Mouse (Mus musculus): ENCODE data around the gene Dclk1.

Gene Dclk1

DNA sequence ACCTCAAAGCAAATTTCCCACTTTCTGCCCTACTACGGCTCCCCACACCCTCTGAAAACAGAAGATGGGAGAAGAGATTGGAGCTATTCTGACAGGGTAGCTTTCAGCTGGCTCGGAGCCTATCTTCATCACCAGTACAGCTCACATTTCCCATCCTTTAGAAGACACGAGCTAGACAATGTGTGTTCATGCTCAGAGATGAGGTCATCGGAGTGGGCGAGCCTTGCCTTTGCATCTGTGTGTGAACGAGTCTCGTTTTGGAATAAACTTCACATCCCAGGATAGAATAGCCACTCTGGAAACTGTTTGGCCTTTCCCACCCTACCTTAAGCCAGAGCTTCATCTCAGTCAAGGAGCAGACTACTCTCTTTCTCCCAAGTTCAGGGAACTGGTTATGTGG is 95.5 kb downstream of the Dclk1 start:
- DNase-seq, result no peak

GRCm38 (mm10) chr3:55342445-55342844 is 100.3 kb downstream of the Dclk1 start:
- DNase-seq, result no peak

DNA sequence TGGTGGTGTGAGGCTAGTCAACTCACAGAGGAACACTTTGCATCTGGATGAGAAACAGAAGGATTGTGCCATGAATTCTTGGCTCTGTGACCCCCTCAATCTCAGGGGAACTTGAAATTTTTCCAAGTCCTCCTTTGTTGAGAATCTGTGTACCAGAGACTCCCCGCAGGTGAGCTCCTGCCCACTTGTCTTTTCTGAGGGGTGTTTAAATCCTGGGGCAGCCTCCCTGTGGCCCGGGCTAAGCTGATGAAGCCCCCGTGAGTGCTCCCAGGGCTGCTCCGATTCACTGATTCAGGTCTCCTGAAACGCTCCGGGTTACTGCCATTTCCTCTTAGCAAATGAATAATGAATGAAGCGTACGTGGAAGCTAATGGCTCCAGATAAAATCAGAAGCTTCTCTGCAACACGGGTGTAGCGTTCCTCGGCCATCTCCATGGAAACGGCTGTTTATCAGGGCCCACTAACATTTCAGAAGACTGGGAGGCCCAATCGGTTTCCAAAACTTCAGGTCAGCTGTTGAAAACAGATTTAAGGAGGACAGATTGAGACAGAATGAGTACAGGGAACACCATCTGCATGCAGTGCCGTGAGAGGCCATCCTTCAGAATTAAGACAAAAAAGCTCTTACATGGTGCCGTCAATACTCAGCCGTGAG is 105.3 kb downstream of the Dclk1 start:
- DNase-seq, result no peak

DNA sequence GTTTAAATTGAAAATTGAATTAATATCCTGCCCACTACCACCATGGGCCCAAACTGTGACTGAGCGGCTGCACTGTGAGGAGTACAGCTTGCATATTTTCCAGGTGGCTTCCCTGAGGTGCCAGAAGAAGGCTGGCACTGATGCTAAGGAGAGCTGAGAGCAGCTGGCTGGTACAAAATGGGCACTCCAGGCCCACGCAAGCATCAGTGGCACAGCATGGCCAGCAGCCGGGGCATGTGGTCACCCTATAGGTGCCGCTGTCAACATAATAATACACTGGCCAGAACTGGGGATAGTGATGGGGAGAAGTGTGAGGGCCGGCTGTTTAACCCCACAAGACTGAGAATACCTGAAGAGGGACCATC is 105.8 kb downstream of the Dclk1 start:
- no peak for DNase-seq

DNA sequence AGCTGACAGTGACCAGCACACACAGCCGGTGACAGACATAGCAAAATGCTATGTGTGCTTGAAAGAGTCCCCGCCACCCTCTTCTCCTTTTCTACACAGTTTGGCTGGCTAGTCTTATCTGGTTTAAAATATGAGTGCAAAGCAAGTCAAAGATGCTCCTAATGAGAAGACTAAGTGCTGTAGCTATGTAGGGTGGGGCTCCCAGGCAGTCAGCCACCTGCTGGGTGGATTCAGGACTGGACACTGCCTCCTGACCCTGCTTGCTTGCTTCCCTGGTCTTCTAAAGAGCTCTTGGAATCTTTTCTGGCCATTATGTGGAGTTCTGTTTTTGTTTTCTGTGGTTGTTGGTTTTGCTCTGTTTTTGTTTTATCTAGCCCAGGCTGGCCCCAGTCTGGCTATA is 108.0 kb downstream of the Dclk1 start:
- DNase-seq, result no peak

DNA sequence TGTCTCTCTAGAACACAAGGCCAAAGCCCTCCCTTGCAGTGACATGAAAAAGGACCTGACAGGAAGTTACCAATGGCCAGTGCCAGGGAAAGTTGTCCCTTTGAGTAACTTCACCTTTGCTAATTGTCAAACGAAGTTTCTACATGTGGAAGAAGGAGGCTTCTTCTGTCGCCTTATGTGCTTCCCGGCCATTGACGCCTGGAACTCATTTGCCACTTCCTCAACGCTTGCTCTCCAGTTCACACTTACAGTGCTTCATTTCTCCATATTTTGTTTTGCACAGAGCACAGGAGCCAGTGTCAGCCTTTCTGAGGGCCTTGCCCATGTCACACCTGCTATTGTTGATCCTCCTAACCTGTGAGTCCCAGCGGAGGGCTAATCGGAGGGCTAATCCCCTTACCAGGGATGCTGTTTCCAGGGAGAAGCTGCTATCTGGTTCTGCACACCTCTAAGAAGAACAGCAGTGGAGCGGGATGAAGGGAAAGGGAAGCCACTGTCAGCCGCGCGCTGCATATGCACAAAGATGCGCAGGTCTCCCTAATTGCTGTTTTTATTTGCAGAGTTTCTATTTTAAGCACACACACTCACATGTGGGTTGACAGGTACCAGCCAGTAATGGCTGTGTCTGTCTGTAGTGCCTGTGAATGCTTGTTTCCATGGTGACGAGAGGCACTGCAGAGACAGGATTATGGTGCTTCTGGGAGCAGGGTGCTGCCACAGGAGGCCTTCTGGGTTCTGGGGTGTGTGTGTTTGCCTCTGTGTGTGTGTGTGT is 109.3 kb downstream of the Dclk1 start:
- DNase-seq, result no peak

DNA sequence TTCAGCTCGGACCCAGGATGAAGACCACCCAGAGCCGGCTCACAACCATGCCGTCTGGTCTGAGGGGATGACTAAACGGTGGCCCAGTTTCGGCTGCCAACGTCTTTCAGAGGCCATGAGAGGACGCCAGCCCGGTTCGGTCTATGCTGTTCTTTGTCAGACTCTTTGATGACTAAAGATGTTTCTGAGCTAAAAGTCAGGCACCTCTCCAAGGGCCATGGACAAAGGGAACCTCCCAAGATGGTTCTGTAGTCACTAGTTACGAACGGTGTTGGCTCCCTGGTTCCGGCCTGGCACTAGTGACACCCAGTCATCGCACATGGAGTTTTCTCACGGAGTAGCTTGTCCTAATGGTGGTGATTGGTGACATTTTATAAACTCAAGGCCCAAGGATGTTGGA is 110.4 kb downstream of the Dclk1 start:
- no peak for DNase-seq

DNA sequence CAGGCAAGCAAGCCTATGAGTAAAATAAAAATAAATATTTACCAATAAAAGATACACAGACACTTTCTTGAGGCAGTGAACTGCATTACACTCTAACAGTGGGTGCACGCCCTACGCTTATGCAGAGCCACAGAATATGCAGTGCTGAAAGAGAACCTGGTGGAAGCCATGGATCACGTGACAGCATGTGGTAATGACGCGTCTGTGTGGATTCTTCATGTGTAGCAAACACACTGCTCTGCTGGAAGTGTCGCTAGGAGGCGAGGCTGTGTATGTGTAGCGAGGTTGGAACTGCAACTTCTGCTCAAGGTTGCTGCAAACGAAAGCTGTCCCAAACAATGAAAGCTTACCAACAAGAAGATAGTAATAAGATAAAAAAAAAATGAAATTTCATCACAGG is 111.0 kb downstream of the Dclk1 start:
- no peak for DNase-seq

- peak; percentile 27 for DNase-seq
These were observed 111.8 kb downstream of the Dclk1 start for GRCm38 (mm10) chr3:55353909-55354511.

DNA sequence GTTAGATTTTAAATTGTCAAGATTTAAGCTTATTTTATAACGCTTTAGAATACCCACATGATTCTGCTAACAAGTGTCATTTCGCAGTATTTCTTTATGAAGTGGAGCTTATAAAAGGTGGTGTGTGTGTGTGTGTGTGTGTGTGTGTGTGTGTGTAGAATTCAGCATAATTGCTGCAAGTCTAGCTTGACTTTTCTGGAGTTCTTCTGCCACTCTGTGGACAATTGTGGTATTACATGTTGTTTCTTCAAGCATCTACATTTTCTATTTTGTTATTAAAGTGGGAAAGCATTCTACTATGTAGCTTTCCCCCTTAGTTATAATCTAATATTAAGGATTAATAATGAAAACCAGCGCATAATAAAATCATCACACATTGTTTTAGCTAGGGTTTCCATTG is 112.6 kb downstream of the Dclk1 start:
- DNase-seq, result no peak

- no peak for DNase-seq
These were observed 116.3 kb downstream of the Dclk1 start for GRCm38 (mm10) chr3:55358486-55358885.

DNA sequence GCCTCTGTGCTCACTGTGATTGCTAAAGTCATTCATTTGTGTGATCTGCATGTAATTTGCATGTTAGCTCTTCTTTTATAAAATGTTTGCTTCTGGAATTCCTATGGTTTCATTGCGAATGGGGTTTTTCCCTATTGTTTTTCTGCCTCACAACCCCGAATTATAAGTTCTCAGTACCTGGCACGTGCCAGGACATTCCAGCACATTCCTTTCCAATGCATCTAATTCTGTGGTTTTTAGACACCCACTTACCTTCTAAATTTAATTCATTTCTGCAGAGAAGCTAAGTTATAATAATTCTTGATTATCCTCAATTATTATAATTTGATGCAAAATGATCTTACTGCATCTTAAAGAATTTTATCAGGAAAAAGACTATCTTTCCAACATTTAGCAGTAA is 118.7 kb downstream of the Dclk1 start:
- no peak for DNase-seq

GRCm38 (mm10) chr3:55367166-55367565 is 125.0 kb downstream of the Dclk1 start:
- DNase-seq, result no peak

- no peak for DNase-seq
These were observed 127.0 kb downstream of the Dclk1 start for GRCm38 (mm10) chr3:55369156-55369555.

DNA sequence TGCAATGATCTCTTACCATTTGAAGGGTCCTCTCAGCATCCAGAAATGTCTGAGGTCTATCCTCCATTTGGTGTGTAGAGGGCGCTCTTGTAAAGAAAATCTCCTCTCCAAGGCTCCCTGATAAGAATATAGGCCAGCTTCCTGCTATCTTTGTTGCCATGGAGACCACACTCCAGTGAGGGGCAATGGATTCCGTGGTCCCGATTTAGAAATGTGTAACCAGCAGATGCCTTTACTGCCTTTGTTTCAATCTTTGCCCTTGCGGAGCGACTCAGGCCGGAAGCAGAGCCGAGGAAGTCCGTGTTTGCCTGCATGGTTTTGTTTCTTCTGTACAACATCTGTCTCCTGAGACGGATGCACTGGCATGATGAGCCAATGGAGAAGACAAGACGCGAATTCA is 131.5 kb downstream of the Dclk1 start:
- peak; percentile 11 for DNase-seq

DNA sequence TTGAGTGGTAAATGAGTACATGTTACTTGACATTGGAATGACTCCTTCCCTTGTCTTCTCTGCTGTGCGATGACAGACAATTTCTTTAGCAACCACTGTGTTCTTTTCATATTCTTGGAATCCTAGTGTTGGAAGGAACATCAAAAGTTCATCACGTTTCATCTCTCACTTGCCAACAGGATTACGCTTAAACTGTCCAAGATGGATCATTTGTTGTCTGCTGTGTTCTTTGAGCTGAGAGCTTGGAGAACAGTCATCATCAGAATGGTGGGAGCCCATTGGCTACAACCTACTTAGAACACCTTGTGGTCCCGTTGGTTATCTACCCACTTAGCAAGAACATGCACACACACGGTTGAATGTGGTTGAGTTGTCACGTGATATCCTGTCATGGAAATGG is 136.4 kb downstream of the Dclk1 start:
- DNase-seq, result no peak

GRCm38 (mm10) chr3:55380471-55380870 is 138.3 kb downstream of the Dclk1 start:
- no peak for DNase-seq

DNA sequence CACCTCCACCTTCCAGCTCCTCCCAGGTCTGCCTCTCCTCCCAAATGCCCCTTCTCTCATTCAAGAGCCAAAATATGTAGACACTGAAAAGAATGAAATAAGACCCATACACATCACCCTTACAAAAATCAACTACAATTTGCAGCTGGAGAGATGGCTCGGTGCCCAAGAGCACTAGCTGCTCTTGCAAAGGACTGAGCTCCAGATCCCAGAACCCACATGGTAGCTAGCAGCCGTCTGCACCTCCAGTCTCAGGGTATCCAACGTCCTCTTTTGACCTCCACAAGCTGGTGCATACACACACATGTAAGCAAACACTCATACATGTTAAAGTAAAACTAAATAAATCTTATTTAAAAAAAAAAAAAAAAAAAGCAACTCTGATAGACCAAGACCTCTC is 150.4 kb downstream of the Dclk1 start:
- no peak for DNase-seq

- no peak for DNase-seq
These were observed 151.4 kb downstream of the Dclk1 start for GRCm38 (mm10) chr3:55393549-55393948.

GRCm38 (mm10) chr3:55396792-55397191 is 154.6 kb downstream of the Dclk1 start:
- no peak for DNase-seq

- DNase-seq, result no peak
These were observed 155.9 kb downstream of the Dclk1 start for GRCm38 (mm10) chr3:55397752-55398693.

DNA sequence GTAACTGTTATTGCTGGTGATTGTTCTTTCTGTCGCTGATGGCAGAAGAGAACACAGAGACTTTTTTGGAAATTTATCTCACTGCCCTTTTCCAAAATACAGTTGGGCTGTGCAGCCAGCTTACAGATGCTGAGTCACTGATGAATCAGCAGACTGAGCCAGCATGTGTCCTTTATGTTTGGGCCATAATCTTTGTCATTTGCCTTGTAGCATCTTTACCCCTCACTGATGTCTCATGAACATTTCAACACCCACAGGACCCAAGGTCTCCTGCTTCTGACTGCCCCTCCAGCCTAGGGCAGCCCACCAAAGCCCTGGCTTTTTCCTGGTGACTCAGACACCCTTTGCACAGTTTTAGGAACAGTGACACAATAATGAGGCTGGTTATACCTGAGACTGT is 159.1 kb downstream of the Dclk1 start:
- no peak for DNase-seq

GRCm38 (mm10) chr3:55404751-55405150 is 162.6 kb downstream of the Dclk1 start:
- no peak for DNase-seq
